Mouse (Mus musculus) left cerebral cortex, adult 8-10 months (tissue): ENCODE data around the gene Mrs2. TPM values are rescaled to one million over a fixed set of nuclear protein-coding genes. Genes with fewer than 3 reads are reported as not detected.

Source experiments
- DNase-seq, 2 experiments: peaks; one replicate each; pipeline ENCODE4 v3.0.0; 2022; ENCODE audit warnings: low spot score in 2 of 2
- total RNA-seq, 4 experiments: library from RNA; stranded (reverse); gene quantifications; 2 replicates each; pipeline ENCODE4 v1.2.4; 2022

The Mrs2 gene
- total RNA-seq = 10 to 100 TPM; 48.6 to 57.3 (median 50.8) TPM

- peak; percentile 63 to 84 for DNase-seq
Observed at GRCm38 (mm10) chr13:25019793-25020539, at the start of gene Mrs2. Gene Mrs2, minus strand, starts transcription at chr13:25020379.

DNA sequence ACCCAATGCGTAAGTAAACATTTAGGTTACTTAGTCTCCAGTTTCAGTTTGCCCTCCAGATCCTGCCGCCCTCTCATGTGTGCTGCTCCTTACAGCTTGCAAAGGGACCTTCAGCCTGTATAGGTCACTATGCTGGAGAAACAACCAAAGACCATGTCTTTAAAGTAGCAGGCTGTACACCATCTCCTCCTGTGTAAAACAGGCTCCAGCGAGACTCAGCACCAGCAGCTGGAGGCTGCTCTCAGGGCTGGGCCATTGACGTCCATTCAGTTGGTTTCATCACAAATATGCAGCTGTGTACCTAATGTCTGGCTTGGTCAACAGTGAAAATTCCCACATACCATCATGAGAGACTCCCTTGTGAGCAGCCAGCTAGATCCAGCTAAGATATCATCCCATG, 49.6 kb upstream of the Mrs2 start:
- DNase-seq = no peak

GRCm38 (mm10) chr13:25067183-25067582, 47.0 kb upstream of the Mrs2 start:
- DNase-seq = no peak

GRCm38 (mm10) chr13:25066659-25067058, 46.5 kb upstream of the Mrs2 start:
- DNase-seq = no peak

GRCm38 (mm10) chr13:25055873-25056667, 35.9 kb upstream of the Mrs2 start, which contains the start of gene Dcdc2a:
Gene Dcdc2a, plus strand, starts transcription at chr13:25056004.
- DNase-seq = no peak

GRCm38 (mm10) chr13:25055111-25055554, 35.0 kb upstream of the Mrs2 start:
- DNase-seq = peak; percentile 57 to 76

DNA sequence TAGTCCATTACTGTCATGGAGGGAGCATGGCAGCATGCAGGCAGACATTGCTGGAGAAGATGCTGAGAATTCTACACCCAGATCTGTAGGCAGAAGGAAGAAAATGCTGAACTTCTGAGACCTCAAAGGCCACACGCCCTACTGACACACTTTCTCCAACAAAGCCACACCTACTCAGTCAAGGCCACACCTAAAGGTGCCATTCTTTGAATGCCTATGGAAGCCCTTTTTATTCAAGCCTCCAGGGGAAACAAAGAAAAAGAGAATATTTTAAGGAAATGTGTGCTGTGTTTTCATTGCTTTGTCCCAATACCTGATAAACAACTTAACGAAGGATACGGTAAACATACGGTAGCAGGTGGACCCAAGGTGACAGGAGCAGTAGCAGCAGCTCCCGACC, 32.5 kb upstream of the Mrs2 start:
- DNase-seq = no peak

- no peak for DNase-seq
Observed at GRCm38 (mm10) chr13:25039488-25039887, 19.3 kb upstream of the Mrs2 start.

GRCm38 (mm10) chr13:25027114-25027425, 6.9 kb upstream of the Mrs2 start:
- DNase-seq = no peak

GRCm38 (mm10) chr13:25026409-25027113, 6.4 kb upstream of the Mrs2 start:
- no peak for DNase-seq

- no peak for DNase-seq
Observed at GRCm38 (mm10) chr13:25024655-25025054, 4.5 kb upstream of the Mrs2 start.

- no peak for DNase-seq
Observed at GRCm38 (mm10) chr13:25023129-25023528, 3.0 kb upstream of the Mrs2 start.

- DNase-seq = no peak
Observed at GRCm38 (mm10) chr13:25022386-25022785, 2.2 kb upstream of the Mrs2 start.

GRCm38 (mm10) chr13:25020540-25020892, 337 bp upstream of the Mrs2 start:
- no peak for DNase-seq

- DNase-seq = no peak
Observed at GRCm38 (mm10) chr13:25018316-25018715, 1.9 kb downstream of the Mrs2 start.

DNA sequence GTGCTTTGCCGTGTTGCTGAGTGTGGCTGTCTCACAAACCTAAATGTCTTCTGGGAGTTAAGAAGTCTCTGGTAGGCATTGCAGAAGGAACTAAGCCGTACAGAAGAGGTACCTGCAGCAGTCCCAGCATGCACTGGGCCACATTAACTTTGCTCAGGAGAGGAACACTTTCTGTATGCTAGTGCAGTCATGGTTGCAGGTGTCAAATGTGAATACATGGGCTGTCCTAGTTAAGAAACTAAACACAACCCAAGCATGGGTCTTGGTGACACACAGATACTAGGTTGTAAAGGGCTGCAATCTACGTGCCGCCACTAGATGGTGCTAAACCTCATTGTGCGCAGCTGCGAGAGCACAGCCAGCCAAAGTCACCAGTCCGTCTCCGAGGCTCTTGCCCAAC, 13.1 kb downstream of the Mrs2 start:
- peak in 1 of 2 experiments; percentile 45 for DNase-seq

- no peak for DNase-seq
Observed at GRCm38 (mm10) chr13:25002965-25003364, 17.2 kb downstream of the Mrs2 start.

GRCm38 (mm10) chr13:24999538-24999937, 20.6 kb downstream of the Mrs2 start:
- DNase-seq = no peak

DNA sequence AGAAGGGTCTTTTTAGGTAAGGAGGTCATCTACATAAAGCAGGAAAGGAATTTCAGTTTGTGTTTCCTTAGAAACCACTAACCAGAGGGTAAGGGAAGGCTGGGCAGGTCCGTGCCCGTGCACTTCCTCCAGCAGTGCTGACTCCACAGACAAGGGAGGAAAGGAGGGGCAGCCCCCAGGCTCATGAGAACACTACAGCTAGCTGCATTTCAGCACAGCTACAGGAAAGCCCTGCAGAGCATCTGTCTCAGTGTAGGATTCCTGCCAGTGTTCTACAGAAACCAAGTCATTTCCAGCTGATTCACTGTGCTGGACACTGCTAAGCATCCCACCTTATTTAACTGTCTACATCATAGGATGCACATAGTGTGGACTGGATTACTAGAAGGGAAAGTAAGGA, 27.0 kb downstream of the Mrs2 start:
- no peak for DNase-seq

DNA sequence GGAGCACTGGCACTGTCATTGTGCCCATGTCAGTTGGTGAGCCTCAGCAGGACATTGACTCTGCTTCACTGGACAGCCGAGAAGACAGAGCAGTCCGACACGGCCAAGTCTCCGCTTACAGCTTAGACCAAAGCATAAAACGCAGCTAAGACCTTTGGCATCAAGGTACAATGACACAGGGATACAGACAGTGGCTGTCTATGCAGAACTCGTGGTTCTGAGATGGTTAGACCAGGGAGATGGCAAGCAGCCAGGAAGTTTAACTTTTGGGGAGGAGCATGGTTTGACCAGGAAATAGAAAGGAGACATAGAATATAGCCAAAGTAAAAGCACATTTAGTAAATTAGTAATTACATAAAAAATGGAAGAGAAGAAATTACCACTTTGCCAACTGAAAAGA, 31.2 kb downstream of the Mrs2 start:
- DNase-seq = no peak

- DNase-seq = no peak
Observed at GRCm38 (mm10) chr13:24988391-24988790, 31.8 kb downstream of the Mrs2 start.

- peak in 1 of 2 experiments; percentile 70 for DNase-seq
Observed at GRCm38 (mm10) chr13:24985435-24985834, 34.7 kb downstream of the Mrs2 start.
